Mouse (Mus musculus) common myeloid progenitor, adult 5-6 weeks (primary cell): ENCODE data around the gene Sart3. TPM values are rescaled to one million over a fixed set of nuclear protein-coding genes. Genes with fewer than 3 reads are reported as not detected.
"Not testable (repeated sequence)": the region's sequence is repeated elsewhere in the genome, so short reads cannot be mapped to it uniquely, and the experiment has no call there.

Experiments
- ATAC-seq: replicated peaks from 2 replicates; pipeline ENCODE4 v1.8.0; 2016; ENCODE audit warnings: low read depth, mild to moderate bottlenecking, moderate TSS enrichment, inconsistent platforms; ENCODE audit not compliant: poor library complexity, severe bottlenecking
- total RNA-seq: library from RNA; stranded (forward); fragments of 200-1000, 187-1606 nt; gene quantifications from 2 replicates; pipeline ENCODE4 v1.2.3, GENCODE M21; 2017

Gene Sart3
- total RNA-seq, 1 experiment from 2014 or later = 62.7 TPM

DNA sequence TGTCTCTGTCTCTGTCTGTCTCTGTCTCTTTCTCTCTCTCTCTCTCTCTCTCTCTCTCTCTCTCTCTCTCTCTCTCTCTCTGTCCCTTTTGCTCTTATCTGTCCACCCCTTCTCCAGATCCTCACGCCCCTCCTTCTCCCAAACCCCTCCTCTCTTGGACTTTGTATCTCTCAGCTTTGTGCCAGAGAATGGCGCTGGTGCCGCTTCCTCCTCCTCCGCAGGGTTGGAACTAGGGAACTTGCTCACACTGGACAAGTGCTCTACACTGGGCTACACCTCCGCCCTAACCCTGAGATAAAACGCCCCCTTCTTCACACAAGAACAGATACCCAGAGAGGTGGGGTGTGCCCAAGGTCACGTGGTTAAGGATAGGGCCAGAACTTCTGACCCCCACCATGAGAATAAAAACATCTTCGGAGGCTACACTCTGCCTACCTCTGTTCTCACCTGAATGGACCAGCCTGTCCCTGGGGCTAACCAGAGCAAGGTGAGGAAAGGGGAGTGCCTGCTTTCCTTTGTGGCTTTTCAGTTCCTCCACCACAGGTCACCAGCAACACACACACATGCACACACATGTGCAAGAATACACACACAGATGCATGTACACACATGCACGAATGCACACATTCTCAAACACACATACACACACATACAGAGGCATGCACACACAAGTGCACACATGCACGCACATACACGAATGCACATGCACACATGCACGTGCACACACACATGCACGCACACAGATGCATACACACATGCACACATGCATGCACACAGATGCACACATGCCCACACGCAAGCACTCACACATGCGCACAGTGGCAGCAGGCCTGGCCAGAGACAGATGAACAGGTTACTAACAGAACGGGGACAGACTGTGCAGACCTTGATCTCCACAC, 19.1 kb upstream of the Sart3 start:
- no peak for ATAC-seq

- ATAC-seq = no peak
Observed at GRCm38 (mm10) chr5:113790453-113791196, 18.3 kb upstream of the Sart3 start.

GRCm38 (mm10) chr5:113789075-113789788, 16.9 kb upstream of the Sart3 start:
- no peak for ATAC-seq

DNA sequence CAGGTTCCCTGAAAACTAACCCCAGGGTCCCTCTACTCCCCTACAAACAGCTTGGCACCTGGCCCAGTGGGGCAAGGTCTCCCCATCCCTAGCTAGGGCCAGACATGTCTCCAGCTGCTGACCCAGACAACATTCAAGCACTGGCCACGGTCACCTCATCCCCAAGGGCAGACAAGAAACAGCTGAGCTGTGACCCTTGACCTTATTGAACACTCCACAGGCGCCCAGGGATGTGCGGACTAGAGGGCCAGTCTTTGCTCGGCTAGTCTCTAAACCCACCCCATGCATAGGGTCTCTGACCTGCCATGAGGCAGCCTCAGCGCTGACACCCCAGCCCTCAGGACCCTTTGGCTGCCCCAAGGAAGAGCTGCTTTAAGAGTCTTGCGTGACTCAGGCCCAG, 16.3 kb upstream of the Sart3 start:
- no peak for ATAC-seq

GRCm38 (mm10) chr5:113786985-113787384, 14.7 kb upstream of the Sart3 start:
- peak; percentile 88 for ATAC-seq

DNA sequence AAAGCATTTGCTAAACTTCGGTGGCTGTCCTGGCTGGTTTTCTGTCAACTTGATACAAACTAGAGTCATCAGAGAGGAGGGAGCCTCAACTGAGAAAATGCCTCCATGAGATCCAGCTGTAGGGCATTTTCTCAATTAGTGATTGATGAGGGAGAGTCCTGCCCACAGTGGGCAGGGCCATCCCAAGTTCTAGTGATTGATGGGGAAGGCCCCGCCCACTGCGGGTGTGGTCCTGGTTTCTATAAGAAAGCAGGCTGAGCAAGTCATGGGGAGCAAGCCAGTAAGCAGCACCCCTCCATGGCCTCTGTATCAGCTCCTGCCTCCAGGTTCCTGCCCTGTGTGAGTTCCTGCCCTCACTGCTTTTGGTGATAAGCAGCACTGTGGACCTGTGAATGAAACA, 11.8 kb upstream of the Sart3 start:
- not testable (repeated sequence) for ATAC-seq

DNA sequence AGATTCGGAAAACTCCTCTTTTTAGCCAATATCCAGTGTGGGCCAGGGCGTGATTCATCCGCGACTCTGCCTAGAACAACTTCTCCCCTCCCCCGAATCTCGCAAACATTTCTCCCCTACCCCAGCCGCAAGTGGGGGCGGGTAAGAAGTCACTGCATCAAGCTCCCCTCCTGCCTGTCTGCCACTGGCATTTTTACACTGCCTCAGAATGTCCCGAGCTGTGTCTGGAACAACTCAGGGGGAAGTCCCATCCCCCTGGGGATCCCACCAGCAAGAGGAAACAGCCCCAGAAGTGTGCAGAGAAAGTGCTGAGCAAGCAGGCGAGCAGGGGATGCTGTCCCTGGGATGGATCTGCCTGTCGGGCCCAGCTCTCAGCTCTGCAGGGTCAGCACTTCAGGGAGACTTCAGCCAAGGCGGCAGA, 11.3 kb upstream of the Sart3 start:
- ATAC-seq = no peak

GRCm38 (mm10) chr5:113782624-113783023, 10.3 kb upstream of the Sart3 start:
- no peak for ATAC-seq

DNA sequence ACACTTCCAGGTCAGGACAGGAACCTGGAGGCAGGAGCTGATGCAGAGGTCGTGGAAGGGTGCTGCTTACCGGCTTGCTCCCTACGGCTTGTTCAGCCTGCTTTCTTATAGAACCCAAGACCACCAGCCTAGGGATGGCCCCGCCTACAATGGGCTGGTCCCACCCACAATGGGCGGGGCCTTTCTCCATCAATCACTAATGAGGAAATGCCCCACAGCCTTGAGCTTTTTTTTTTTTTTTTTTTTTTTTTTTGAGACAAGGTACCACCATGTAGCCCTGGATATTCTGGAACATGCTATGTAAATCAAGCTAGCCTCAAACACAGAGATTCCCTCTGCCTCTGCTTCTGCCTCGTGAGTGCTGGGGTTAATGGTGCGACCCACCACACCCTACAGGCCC, 9.6 kb upstream of the Sart3 start:
- no peak for ATAC-seq

DNA sequence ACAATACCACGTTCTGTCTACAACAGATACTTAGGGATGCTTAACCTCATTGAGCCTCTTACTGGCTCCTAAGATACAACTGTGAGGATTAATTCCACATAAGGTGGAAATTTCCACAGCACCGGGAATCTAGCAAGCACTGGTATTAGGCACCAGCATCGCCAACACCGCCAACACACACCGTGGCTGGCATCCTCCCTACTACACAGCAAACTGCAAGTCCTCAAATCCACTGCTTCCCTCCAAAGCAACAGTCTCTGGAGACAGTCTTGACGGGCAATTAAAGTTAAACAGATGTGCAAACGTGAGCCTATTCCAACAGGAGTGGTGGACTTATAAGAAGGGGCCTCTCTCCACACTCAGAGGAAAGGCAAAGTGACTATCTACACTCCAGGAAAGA, 8.9 kb upstream of the Sart3 start:
- ATAC-seq = no peak

DNA sequence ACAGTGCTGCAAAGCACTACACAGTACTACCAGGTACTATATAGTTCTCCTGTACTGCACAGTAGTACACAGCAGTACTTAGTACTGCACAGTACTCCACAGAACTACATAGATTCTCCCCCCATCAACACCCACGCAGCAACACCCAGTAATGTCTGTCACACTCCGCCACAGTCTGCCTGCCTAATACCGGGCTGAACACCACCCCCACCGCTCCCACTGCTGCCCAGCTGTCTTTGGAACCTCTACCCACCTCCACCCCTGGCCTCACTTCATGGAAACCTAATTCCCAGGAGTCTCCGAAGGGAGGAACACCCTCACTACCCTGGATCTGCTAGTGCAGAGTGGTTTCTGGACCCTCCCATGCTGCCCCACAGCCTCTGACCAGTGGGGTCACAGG, 8.5 kb upstream of the Sart3 start:
- ATAC-seq = no peak

DNA sequence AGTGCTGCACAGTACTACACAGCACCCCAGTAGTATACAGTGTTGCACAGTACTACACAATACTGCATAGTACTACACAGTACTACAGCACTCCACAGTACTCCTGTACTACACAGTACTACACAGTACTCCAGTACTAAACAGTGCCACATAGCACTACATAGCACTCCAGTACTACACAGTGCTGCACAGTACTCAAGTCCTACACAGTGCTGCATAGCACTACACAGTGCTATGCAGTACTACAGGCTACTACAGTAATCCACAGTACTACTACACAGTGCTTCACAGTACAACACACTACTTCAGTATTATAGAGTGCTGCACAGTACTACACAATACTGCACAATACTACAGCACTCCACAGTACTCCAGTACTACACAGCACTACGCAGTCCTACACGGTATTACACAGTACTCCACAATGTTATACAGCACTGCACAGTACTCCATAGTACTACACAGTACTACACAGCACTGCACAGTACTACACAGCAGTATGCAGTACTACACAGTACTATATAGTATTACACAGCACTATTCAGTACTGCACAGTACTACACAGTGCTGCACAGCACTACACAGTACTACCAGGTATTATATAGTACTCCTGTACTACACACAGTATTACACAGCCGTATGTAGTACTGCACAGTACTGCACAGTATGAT, 7.9 kb upstream of the Sart3 start:
- no peak for ATAC-seq

GRCm38 (mm10) chr5:113779569-113779968, 7.3 kb upstream of the Sart3 start:
- no peak for ATAC-seq

GRCm38 (mm10) chr5:113777728-113778127, 5.4 kb upstream of the Sart3 start:
- ATAC-seq = not testable (repeated sequence)

DNA sequence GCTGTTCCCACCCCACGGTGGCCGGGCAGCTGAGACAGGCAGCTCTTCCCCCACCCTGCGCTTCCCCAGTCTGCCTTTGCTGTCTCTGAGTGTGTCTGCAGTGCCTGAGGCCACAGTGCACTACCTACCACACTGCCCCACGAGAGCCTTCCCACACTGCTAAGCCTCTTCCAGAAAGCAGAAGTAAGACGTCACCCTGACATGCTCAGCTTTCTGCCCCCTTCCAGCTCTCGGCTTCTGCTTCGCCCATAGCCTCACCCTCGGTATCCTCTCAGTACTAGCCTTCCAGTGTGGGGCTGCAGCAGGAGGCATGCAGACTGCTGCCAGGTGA, 4.6 kb upstream of the Sart3 start:
- ATAC-seq = peak; percentile 70

- peak; percentile 20 for ATAC-seq
Observed at GRCm38 (mm10) chr5:113776128-113776895, 4.0 kb upstream of the Sart3 start.

GRCm38 (mm10) chr5:113775585-113775984, 3.3 kb upstream of the Sart3 start:
- no peak for ATAC-seq

GRCm38 (mm10) chr5:113773664-113774063, 1.4 kb upstream of the Sart3 start:
- peak; percentile 56 for ATAC-seq

GRCm38 (mm10) chr5:113772905-113773519, 702 bp upstream of the Sart3 start:
- no peak for ATAC-seq
